Mouse (Mus musculus) embryonic facial prominence, embryonic 15.5 days (tissue): Measurements from ENCODE around the gene Myo1f. TPM values are rescaled to one million over a fixed set of nuclear protein-coding genes. Genes with fewer than 3 reads are reported as not detected.

Experiments used
- polyA plus RNA-seq: library from polyadenylated mRNA; unstranded; fragments of >200 nt; fragmentation: Nextera tagmentation; extraction: Ambion mirVana; gene quantifications from 2 replicates; pipeline ENCODE4 v1.2.1, GENCODE M21; 2015

The Myo1f gene
- polyA plus RNA-seq, 1 experiment from 2014 or later, result 5.7 TPM

Other genes starting within 250 kb of the Myo1f start
- 7.7 and 9.5 TPM in 2 replicates for gene Zfp81, start 196.8 kb upstream of the Myo1f start, polyA plus RNA-seq
- 13.7 and 15.8 TPM in 2 replicates for gene Zfp101, start 161.1 kb upstream of the Myo1f start, polyA plus RNA-seq
- gene Actl9, start 122.8 kb upstream of the Myo1f start, polyA plus RNA-seq, result not detected in 2 replicates
- gene Adamts10, start 31.5 kb upstream of the Myo1f start, polyA plus RNA-seq, result 87.3 and 106 TPM in 2 replicates
- gene Zfp414, start 73.4 kb downstream of the Myo1f start, polyA plus RNA-seq, result 42.9 and 55.7 TPM in 2 replicates
- 0.99 and 1.1 TPM in 2 replicates for gene Pram1, start 82.3 kb downstream of the Myo1f start, polyA plus RNA-seq
- 281 and 283 TPM in 2 replicates for gene Hnrnpm, start 131.2 kb downstream of the Myo1f start, polyA plus RNA-seq
- 58.6 and 60.6 TPM in 2 replicates for gene March2, start 163.0 kb downstream of the Myo1f start, polyA plus RNA-seq
- gene Rab11b, start 204.8 kb downstream of the Myo1f start, polyA plus RNA-seq, result 269 and 325 TPM in 2 replicates
- 58.8 and 67.2 TPM in 2 replicates for gene Angptl4, start 226.1 kb downstream of the Myo1f start, polyA plus RNA-seq